Mouse (Mus musculus): ENCODE data around the gene Sh3kbp1.

DNA sequence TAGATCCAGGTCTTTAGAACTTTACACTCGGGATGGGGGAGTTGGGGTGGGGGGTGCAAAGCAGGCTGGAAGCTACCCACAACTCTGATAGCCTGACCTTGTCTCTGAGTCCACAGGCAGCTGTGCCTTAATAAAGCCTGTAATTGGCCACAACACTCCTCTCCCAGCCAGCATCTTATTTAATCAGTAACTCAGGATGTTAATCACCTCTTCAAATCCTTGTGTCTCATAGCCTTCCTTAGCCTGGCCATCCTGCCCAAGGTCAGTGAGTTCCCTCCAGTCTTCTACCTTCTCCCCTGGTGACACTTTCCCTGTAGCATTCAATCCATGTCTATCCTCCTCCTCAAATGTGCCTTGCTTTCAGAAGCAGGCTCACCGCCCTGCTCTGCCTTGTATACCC lies 342.0 kb downstream of the Sh3kbp1 start:
- TF ChIP-seq CTCF (IDR thresholded peaks at IDR 0.05; ENCODE audit: low read depth) (no peak), EP300 (IDR thresholded peaks at IDR 0.05; ENCODE audit: low read depth) (no peak)
